Mouse (Mus musculus) intestine, embryonic 14.5 days (tissue): ENCODE data around the gene Riox2. TPM values are rescaled to one million over a fixed set of nuclear protein-coding genes. Genes with fewer than 3 reads are reported as not detected.
A peak's percentile ranks its signal among the peaks of the same experiment; 100 is the strongest.

Experiments used
- ATAC-seq: fragments of 200-750 bp; cut with Nextera tagmentation; replicated peaks from 2 replicates; pipeline ENCODE4 v1.8.0; 2017; ENCODE audit warnings: low read depth, moderate number of reproducible peaks, moderate TSS enrichment, moderate library complexity; ENCODE audit not compliant: low FRiP score, low TSS enrichment
- DNase-seq: peaks from one replicate; pipeline ENCODE4 v3.0.0-alpha.2; 2018; ENCODE audit warnings: low spot score
- H3K27ac ChIP-seq: fragments of 300-500 bp; sonication (generic); 2 replicates; pipeline ENCODE4 v1.5.1; 2014; ENCODE audit warnings: low read depth, mild to moderate bottlenecking, control low read depth
- H3K27me3 ChIP-seq: fragments of 300-500 bp; sonication (generic); replicated peaks from 2 replicates; pipeline ENCODE4 v1.6.1; 2014; ENCODE audit warnings: low read length, control low read depth; ENCODE audit not compliant: control insufficient read depth, insufficient read depth
- H3K36me3 ChIP-seq: fragments of 300-500 bp; sonication (generic); 2 replicates; pipeline ENCODE4 v1.6.1; 2014; ENCODE audit warnings: low read length, control low read depth; ENCODE audit not compliant: control insufficient read depth, insufficient read depth
- H3K4me1 ChIP-seq: fragments of 300-500 bp; sonication (generic); replicated peaks from 2 replicates; pipeline ENCODE4 v1.6.1; 2014; ENCODE audit warnings: low read length, control low read depth, mixed read lengths; ENCODE audit not compliant: control insufficient read depth, insufficient read depth
- H3K4me2 ChIP-seq: fragments of 300-500 bp; sonication (generic); 2 replicates; pipeline ENCODE4 v1.6.1; 2014; ENCODE audit warnings: low read length
- H3K4me3 ChIP-seq: fragments of 300-500 bp; sonication (generic); 2 replicates; pipeline ENCODE4 v1.5.1; 2014; ENCODE audit warnings: low read depth, low read length, control low read depth, mixed read lengths
- H3K9ac ChIP-seq: fragments of 300-500 bp; sonication (generic); 2 replicates; pipeline ENCODE4 v1.6.1; 2014; ENCODE audit warnings: mild to moderate bottlenecking, low read length
- H3K9me3 ChIP-seq: fragments of 300-500 bp; sonication (generic); 2 replicates; pipeline ENCODE4 v1.6.1; 2016; ENCODE audit warnings: low read length, control low read depth; ENCODE audit not compliant: control insufficient read depth
- WGBS: fragments of 180-500 bp; shearing (Covaris S2); extraction: QIAGEN DNeasy Blood & Tissue Kit; methylation state at CpG from one replicate; pipeline ENCODE4 v1.1.7; 2014; 5-methylcytosine and 5-hydroxymethylcytosine counted together
- polyA plus RNA-seq: library from polyadenylated mRNA; unstranded; fragments of >200 nt; fragmentation: Nextera tagmentation; extraction: Ambion mirVana; gene quantifications from 2 replicates; pipeline ENCODE4 v1.2.1, GENCODE M21; 2014

Gene Riox2
- polyA plus RNA-seq, 1 experiment from 2014 or later, result 32.9 TPM

DNA sequence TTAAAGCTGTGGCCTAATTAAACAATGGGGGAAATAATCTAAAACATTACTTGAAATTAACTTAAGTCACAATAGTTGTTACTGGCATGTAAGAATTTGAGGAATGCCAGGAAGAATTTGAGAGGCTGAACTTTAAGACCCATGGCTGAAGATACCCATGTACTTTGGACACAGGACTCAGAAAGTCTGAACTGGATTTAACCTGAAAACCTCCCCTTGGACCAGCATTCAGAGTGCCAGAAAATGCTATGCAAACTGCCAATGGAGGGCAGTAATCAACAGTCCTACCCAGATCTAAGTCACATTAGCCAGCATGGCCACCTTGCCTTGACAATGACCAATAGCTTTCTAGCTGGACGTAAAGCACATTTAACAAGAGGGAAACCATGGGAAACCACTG is 26.4 kb downstream of the Riox2 start:
- peaks cover 40% of the 10 kb centered on the region for H3K36me3 ChIP-seq
- H3K4me2 ChIP-seq, result no peak overlapping the region
- H3K4me3 ChIP-seq, result no peak overlapping the region
- 96% methylated on average over 1 of the region's 1 CpGs for WGBS
- DNase-seq, result no peak
- H3K9ac ChIP-seq, result no peak overlapping the region
- no peaks in the 10 kb centered on the region for H3K27me3 ChIP-seq
- H3K9me3 ChIP-seq, result no peaks in the 10 kb centered on the region
- no peak overlapping the region for H3K27ac ChIP-seq
- no peak for ATAC-seq
- no peaks in the 10 kb centered on the region for H3K4me1 ChIP-seq

- no peak overlapping the region for H3K9ac ChIP-seq
- H3K27me3 ChIP-seq, result no peaks in the 10 kb centered on the region
- 0 out of 2 replicates have a peak, but pooled peaks cover 28% of the 10 kb centered on the region for H3K36me3 ChIP-seq
- no peak overlapping the region for H3K27ac ChIP-seq
- no peak for ATAC-seq
- 95% methylated on average over 3 of the region's 3 CpGs for WGBS
- no peak overlapping the region for H3K4me3 ChIP-seq
- DNase-seq, result no peak
- H3K9me3 ChIP-seq, result no peaks in the 10 kb centered on the region
- no peak overlapping the region for H3K4me2 ChIP-seq
- H3K4me1 ChIP-seq, result no peaks in the 10 kb centered on the region
These were observed 27.6 kb downstream of the Riox2 start for GRCm38 (mm10) chr16:59499180-59499579.

- WGBS, result 91% methylated on average over 5 of the region's 5 CpGs
- Histone ChIP-seq H3K9me3 (no peaks in the 10 kb centered on the region), H3K27me3 (no peaks in the 10 kb centered on the region), H3K4me2 (no peak overlapping the region), H3K4me3 (no peak overlapping the region), H3K9ac (no peak overlapping the region), H3K27ac (no peak overlapping the region), H3K4me1 (no peaks in the 10 kb centered on the region), H3K36me3 (0 out of 2 replicates have a peak, but pooled peaks cover 9% of the 10 kb centered on the region)
- DNase-seq, result no peak
- ATAC-seq, result no peak
These were observed 38.3 kb downstream of the Riox2 start for GRCm38 (mm10) chr16:59509830-59510229.

- DNase-seq (no peak), ATAC-seq (no peak)
- Histone ChIP-seq H3K4me2 (no peak overlapping the region), H3K27ac (no peak overlapping the region), H3K27me3 (no peaks in the 10 kb centered on the region), H3K36me3 (no peaks in the 10 kb centered on the region), H3K4me3 (no peak overlapping the region), H3K9me3 (no peaks in the 10 kb centered on the region), H3K4me1 (no peaks in the 10 kb centered on the region), H3K9ac (no peak overlapping the region)
- 88% methylated on average over 5 of the region's 5 CpGs for WGBS
These were observed 43.6 kb downstream of the Riox2 start for GRCm38 (mm10) chr16:59515169-59515568.

DNA sequence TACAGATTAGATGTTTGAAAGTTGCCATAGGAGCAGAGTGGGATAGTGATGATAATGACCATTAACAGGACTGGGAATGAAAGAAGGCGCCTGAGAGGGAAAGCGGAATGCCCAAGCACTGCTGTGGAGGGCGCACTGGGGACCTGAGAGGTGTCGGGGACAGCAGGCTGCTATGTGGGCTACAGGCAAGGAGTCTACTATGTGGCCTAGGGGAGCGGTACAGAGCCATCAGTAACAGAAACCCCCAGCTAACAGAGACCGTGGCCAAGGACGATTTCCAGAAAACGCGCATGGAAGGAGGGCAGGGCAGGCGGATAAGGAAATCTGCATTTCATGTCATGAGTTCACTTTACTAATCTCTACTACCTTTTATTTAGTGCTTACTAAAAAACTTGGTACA is 45.4 kb downstream of the Riox2 start:
- H3K4me1 ChIP-seq, result no peaks in the 10 kb centered on the region
- no peaks in the 10 kb centered on the region for H3K36me3 ChIP-seq
- ATAC-seq, result no peak
- 89% methylated on average over 10 of the region's 10 CpGs for WGBS
- H3K4me2 ChIP-seq, result no peak overlapping the region
- no peaks in the 10 kb centered on the region for H3K9me3 ChIP-seq
- no peak overlapping the region for H3K9ac ChIP-seq
- H3K27ac ChIP-seq, result no peak overlapping the region
- H3K4me3 ChIP-seq, result no peak overlapping the region
- no peaks in the 10 kb centered on the region for H3K27me3 ChIP-seq
- DNase-seq, result peak; percentile 16

GRCm38 (mm10) chr16:59517447-59518219 is 46.1 kb downstream of the Riox2 start:
- Histone ChIP-seq H3K4me2 (no peak overlapping the region), H3K9me3 (no peaks in the 10 kb centered on the region), H3K27me3 (no peaks in the 10 kb centered on the region), H3K4me1 (no peaks in the 10 kb centered on the region), H3K36me3 (no peaks in the 10 kb centered on the region), H3K9ac (no peak overlapping the region), H3K27ac (no peak overlapping the region), H3K4me3 (no peak overlapping the region)
- WGBS, result 49% methylated on average over 15 of the region's 15 CpGs
- DNase-seq, result peak; percentile 47
- ATAC-seq, result no peak

- H3K4me3 ChIP-seq, result no peak overlapping the region
- H3K27ac ChIP-seq, result no peak overlapping the region
- no peak for ATAC-seq
- H3K27me3 ChIP-seq, result no peaks in the 10 kb centered on the region
- DNase-seq, result peak; percentile 48
- no peak overlapping the region for H3K4me2 ChIP-seq
- WGBS, result 80% methylated on average over 16 of the region's 16 CpGs
- no peak overlapping the region for H3K9ac ChIP-seq
- H3K9me3 ChIP-seq, result no peaks in the 10 kb centered on the region
- H3K36me3 ChIP-seq, result peaks cover 11% of the 10 kb centered on the region
- no peaks in the 10 kb centered on the region for H3K4me1 ChIP-seq
These were observed 50.3 kb downstream of the Riox2 start for GRCm38 (mm10) chr16:59521752-59522423.

DNA sequence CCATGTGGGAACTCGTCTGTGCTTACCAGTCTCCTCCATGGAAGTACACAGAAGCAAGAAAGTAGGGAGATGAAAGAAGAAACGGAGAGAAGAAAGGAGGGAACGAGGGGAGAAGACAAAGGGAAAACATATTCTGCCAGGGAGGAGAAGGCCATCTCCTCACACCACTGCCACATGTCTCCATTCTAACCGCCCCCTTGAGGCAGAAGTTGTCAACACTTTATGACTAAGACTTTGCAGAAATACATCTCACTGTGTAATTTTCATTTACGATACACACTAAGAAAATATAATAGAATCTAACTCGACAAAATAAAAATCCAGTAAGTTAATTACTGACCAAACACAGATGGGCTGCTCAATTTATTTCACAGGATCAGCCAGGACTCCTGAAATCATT is 55.4 kb downstream of the Riox2 start:
- Histone ChIP-seq H3K36me3 (peaks cover 21% of the 10 kb centered on the region), H3K4me1 (no peaks in the 10 kb centered on the region), H3K4me2 (no peak overlapping the region), H3K27ac (no peak overlapping the region), H3K27me3 (no peaks in the 10 kb centered on the region), H3K4me3 (no peak overlapping the region), H3K9ac (no peak overlapping the region), H3K9me3 (no peaks in the 10 kb centered on the region)
- no peak for ATAC-seq
- 76% methylated on average over 6 of the region's 6 CpGs for WGBS
- DNase-seq, result peak; percentile 23

DNA sequence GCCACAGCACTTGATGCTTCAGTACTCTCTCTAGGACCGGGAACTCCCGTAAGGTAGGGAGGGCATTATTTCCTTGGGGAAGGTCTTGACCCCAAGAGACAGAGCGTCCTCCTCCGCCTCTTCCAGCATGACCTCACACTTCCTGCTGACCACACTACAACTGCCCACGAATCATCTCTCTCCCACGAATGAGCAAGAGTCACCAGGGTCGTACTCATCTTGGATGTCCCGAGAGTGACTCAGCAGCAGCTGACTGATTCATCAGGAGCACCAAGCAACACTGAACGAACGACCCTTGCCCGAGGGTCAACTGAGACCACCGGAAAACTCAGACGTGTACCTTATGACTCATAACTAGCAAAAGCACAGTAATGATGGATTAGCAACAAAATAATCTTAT is 58.0 kb downstream of the Riox2 start:
- H3K36me3 ChIP-seq, result peaks cover 16% of the 10 kb centered on the region
- 87% methylated on average over 13 of the region's 13 CpGs for WGBS
- H3K27ac ChIP-seq, result no peak overlapping the region
- H3K9me3 ChIP-seq, result no peaks in the 10 kb centered on the region
- DNase-seq (peak; percentile 18), ATAC-seq (no peak)
- H3K27me3 ChIP-seq, result no peaks in the 10 kb centered on the region
- no peak overlapping the region for H3K4me2 ChIP-seq
- no peak overlapping the region for H3K4me3 ChIP-seq
- no peak overlapping the region for H3K9ac ChIP-seq
- H3K4me1 ChIP-seq, result no peaks in the 10 kb centered on the region
